Mouse (Mus musculus) lung, adult 2 months (tissue): ENCODE measurements around the gene Mcl1.

Source experiments
- CTCF ChIP-seq: fragments of 200-500 bp; IDR thresholded peaks from 2 replicates; pipeline ENCODE4 v1.5.1; 2011; ENCODE audit warnings: mild to moderate bottlenecking, low read length, control low read depth; ENCODE audit not compliant: insufficient read depth
- POLR2A ChIP-seq: fragments of 200-500 bp; IDR thresholded peaks from 2 replicates; pipeline ENCODE4 v1.6.1; 2011; ENCODE audit warnings: low read depth, mild to moderate bottlenecking, control low read depth, low read length, borderline replicate concordance; ENCODE audit errors: extremely low read depth

DNA sequence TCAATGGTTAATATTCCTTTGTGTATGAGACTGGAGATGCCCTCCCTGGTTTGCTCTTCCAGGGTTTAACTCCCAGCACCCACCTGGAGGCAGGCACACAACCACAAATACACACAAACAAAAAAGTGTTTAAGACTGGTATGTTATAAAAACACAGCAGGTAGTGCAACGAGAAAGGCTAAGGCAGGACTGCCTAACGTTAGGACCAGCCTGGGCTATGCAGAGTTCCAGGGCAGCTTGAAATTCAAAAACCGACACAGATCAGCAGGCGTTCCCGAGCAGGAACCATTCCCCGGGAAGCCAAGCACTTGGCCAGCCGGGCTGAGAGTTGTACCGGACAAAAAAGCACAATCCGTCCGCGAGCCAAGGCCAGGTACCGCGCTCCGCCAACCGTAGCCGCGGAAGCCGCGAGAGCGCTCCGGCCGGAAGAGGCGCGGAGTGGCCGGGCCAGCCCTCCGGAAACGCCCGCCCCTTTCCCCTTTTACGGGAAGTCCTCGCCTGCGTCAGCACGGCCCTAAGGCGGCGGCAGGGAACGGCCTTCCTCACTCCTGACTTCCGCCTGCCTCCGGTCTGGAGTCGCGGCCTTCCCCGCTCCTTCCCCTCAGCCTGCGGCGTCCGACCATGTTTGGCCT is at the start of gene Mcl1:
- TF ChIP-seq POLR2A (peak; percentile 100), CTCF (no peak)
